Mouse (Mus musculus) forebrain, embryonic 14.5 days (tissue): ENCODE data around the gene Hdac1. TPM values are rescaled to one million over a fixed set of nuclear protein-coding genes. Genes with fewer than 3 reads are reported as not detected.

Experiments
- ATAC-seq: fragments of 200-750 bp; cut with Nextera tagmentation; 2 replicates; pipeline ENCODE4 v1.8.0; 2017; ENCODE audit warnings: mild to moderate bottlenecking, moderate library complexity
- DNase-seq: peaks from one replicate; pipeline ENCODE4 v3.0.0-alpha.2; 2015; ENCODE audit warnings: low spot score
- H3K27ac ChIP-seq: fragments of 300-500 bp; sonication (generic); 2 replicates; pipeline ENCODE4 v1.5.1; 2014; ENCODE audit warnings: low read depth, mild to moderate bottlenecking, control low read depth, low read length, moderate library complexity
- H3K27me3 ChIP-seq: fragments of 300-500 bp; sonication (generic); replicated peaks from 2 replicates; pipeline ENCODE4 v1.6.1; 2014; ENCODE audit warnings: low read length, control low read depth, mixed read lengths; ENCODE audit not compliant: control insufficient read depth, insufficient read depth
- H3K36me3 ChIP-seq: fragments of 300-500 bp; sonication (generic); 2 replicates; pipeline ENCODE4 v1.6.1; 2014; ENCODE audit warnings: low read length, control low read depth; ENCODE audit not compliant: control insufficient read depth, insufficient read depth
- H3K4me1 ChIP-seq: fragments of 300-500 bp; sonication (generic); 2 replicates; pipeline ENCODE4 v1.6.1; 2014; ENCODE audit warnings: antibody characterized with exemption, low read length, control low read depth; ENCODE audit not compliant: control insufficient read depth, insufficient read depth
- H3K4me2 ChIP-seq: fragments of 300-500 bp; sonication (generic); 2 replicates; pipeline ENCODE4 v1.6.1; 2014; ENCODE audit warnings: mild to moderate bottlenecking, control low read depth, low read length
- H3K4me3 ChIP-seq: fragments of 300-500 bp; sonication (generic); 2 replicates; pipeline ENCODE4 v1.5.1; 2014; ENCODE audit warnings: low read depth, low read length, control low read depth
- H3K9ac ChIP-seq: fragments of 300-500 bp; sonication (generic); 2 replicates; pipeline ENCODE4 v1.6.1; 2014; ENCODE audit warnings: mild to moderate bottlenecking, low read length, control low read depth, moderate library complexity
- H3K9me3 ChIP-seq: fragments of 300-500 bp; sonication (generic); replicated peaks from 2 replicates; pipeline ENCODE4 v1.6.1; 2016; ENCODE audit warnings: low read length, control low read depth, mixed read lengths; ENCODE audit not compliant: control insufficient read depth
- WGBS: fragments of 180-500 bp; shearing (Covaris S2); extraction: QIAGEN DNeasy Blood & Tissue Kit; methylation state at CpG from one replicate; pipeline ENCODE4 v1.1.7; 2014; 5-methylcytosine and 5-hydroxymethylcytosine counted together
- microRNA-seq: library from miRNA; unstranded; fragments of <30 nt; microRNA quantifications from one replicate; pipeline ENCODE4, GENCODE M21; 2016
- polyA plus RNA-seq: library from polyadenylated mRNA; unstranded; fragments of >200 nt; fragmentation: Nextera tagmentation; extraction: Ambion mirVana; gene quantifications from 2 replicates; pipeline ENCODE4 v1.2.1, GENCODE M21; 2014

The Hdac1 gene
- polyA plus RNA-seq, 1 experiment from 2014 or later = 154 TPM

- H3K36me3 ChIP-seq = peaks cover 87% of the 10 kb centered on the region
These were observed 62.6 kb downstream of the Hdac1 start for GRCm38 (mm10) chr4:129479863-129480262.

GRCm38 (mm10) chr4:129476047-129476446 lies 66.5 kb downstream of the Hdac1 start:
- ATAC-seq = no peak

More at GRCm38 (mm10) chr4:129479863-129480262, 62.6 kb downstream of the Hdac1 start:
- H3K4me3 ChIP-seq = no peak overlapping the region
- no peaks in the 10 kb centered on the region for H3K27me3 ChIP-seq
- no peak for ATAC-seq
- no peaks in the 10 kb centered on the region for H3K9me3 ChIP-seq
- no peak overlapping the region for H3K9ac ChIP-seq
- no peak overlapping the region for H3K4me2 ChIP-seq
- H3K27ac ChIP-seq = no peak overlapping the region
- WGBS = 96% methylated on average over 3 of the region's 3 CpGs
- H3K4me1 ChIP-seq = no peaks in the 10 kb centered on the region
- DNase-seq = no peak

More at GRCm38 (mm10) chr4:129476047-129476446, 66.5 kb downstream of the Hdac1 start:
- Histone ChIP-seq H3K4me3 (no peak overlapping the region), H3K36me3 (peaks cover 90% of the 10 kb centered on the region), H3K27ac (no peak overlapping the region), H3K27me3 (no peaks in the 10 kb centered on the region), H3K4me1 (no peaks in the 10 kb centered on the region), H3K9ac (no peak overlapping the region), H3K9me3 (no peaks in the 10 kb centered on the region), H3K4me2 (no peak overlapping the region)
- no peak for DNase-seq
- 91% methylated on average over 11 of the region's 11 CpGs for WGBS

Small RNA genes lying within 50 kb of the gene (microRNA-seq; reads per million reads assigned to microRNA genes)
- gene Mir8119 = not detected

Other genes starting within 250 kb of the Hdac1 start
- gene Rbbp4, start 207.3 kb downstream of the Hdac1 start, polyA plus RNA-seq = 428 and 447 TPM in 2 replicates
- 27.7 and 37.1 TPM in 2 replicates for gene Zbtb8os, start 207.0 kb downstream of the Hdac1 start, polyA plus RNA-seq
- gene Zbtb8a, start 164.6 kb downstream of the Hdac1 start, polyA plus RNA-seq = 5.8 and 6.6 TPM in 2 replicates
- gene Zbtb8b, start 101.9 kb downstream of the Hdac1 start, polyA plus RNA-seq = 6.5 and 8.0 TPM in 2 replicates
- 35.4 and 38.1 TPM in 2 replicates for gene Bsdc1, start 81.1 kb downstream of the Hdac1 start, polyA plus RNA-seq
- 0.28 TPM in 1 of 2 replicates, not detected in the other for gene Tssk3, start 51.7 kb downstream of the Hdac1 start, polyA plus RNA-seq
- gene Fam229a, start 51.5 kb downstream of the Hdac1 start, polyA plus RNA-seq = not detected in 2 replicates
- gene Marcksl1, start 29.1 kb downstream of the Hdac1 start, polyA plus RNA-seq = 1,632 and 1,731 TPM in 2 replicates
- 8.2 and 9.0 TPM in 2 replicates for gene Lck, start 30.9 kb upstream of the Hdac1 start, polyA plus RNA-seq
- not detected in 2 replicates for gene Fam167b, start 35.8 kb upstream of the Hdac1 start, polyA plus RNA-seq
- 259 and 316 TPM in 2 replicates for gene Eif3i, start 57.9 kb upstream of the Hdac1 start, polyA plus RNA-seq
- gene Tmem234, start 58.0 kb upstream of the Hdac1 start, polyA plus RNA-seq = 144 and 179 TPM in 2 replicates
- gene Dcdc2b, start 71.5 kb upstream of the Hdac1 start, polyA plus RNA-seq = 2.2 and 3.2 TPM in 2 replicates
- gene Iqcc, start 76.4 kb upstream of the Hdac1 start, polyA plus RNA-seq = 23.6 and 29.4 TPM in 2 replicates
- gene Ccdc28b, start 81.2 kb upstream of the Hdac1 start, polyA plus RNA-seq = 112 and 115 TPM in 2 replicates
- gene Txlna, start 98.4 kb upstream of the Hdac1 start, polyA plus RNA-seq = 65.4 and 71.6 TPM in 2 replicates
- gene Kpna6, start 130.1 kb upstream of the Hdac1 start, polyA plus RNA-seq = 16.5 TPM in 2 replicates
- gene Tmem39b, start 154.1 kb upstream of the Hdac1 start, polyA plus RNA-seq = 42.0 and 47.4 TPM in 2 replicates
- 133 and 136 TPM in 2 replicates for gene Khdrbs1, start 199.6 kb upstream of the Hdac1 start, polyA plus RNA-seq